Comparison of ENCODE assay signal across 15 mouse cellular contexts in genomic region chr9:16437805-16438204, GRCm38 (mm10).
DNase-seq lines count a peak whose midpoint lies in the region; ATAC-seq lines count a peak whose summit lies in the region.
"Had no signal": no experiment of that assay in that cellular context is flagged by ENCODE, and none has a peak within 500 bp of the region (broad histone marks: within the 10 kb centered on the region; RNA-seq: fewer than 3 reads in every experiment).

No protein-coding gene starts in this region.

- H3K27me3 ChIP-seq in hindbrain, embryonic 11.5 days (ENCODE audit: control insufficient read depth, insufficient read depth, low read length): no peaks in the 10 kb centered on the region
- no peaks in the 10 kb centered on the region for H3K27me3 ChIP-seq in midbrain, embryonic 15.5 days (replicated peaks)
- H3K27me3 ChIP-seq: embryonic facial prominence, embryonic 12.5 days; heart, embryonic 12.5 days; megakaryocyte, embryonic 14.5 days; Patski had no signal

- WGBS in hindbrain, embryonic 11.5 days: 6% methylated on average over 5 of the region's 5 CpGs
- 4% methylated on average over 5 of the region's 5 CpGs for WGBS in midbrain, embryonic 15.5 days

- H3K36me3 ChIP-seq in hindbrain, embryonic 11.5 days (ENCODE audit: control insufficient read depth, insufficient read depth, low read length): no peaks in the 10 kb centered on the region
- no peaks in the 10 kb centered on the region for H3K36me3 ChIP-seq in midbrain, embryonic 15.5 days (replicated peaks)
- H3K36me3 ChIP-seq: embryonic facial prominence, embryonic 12.5 days; heart, embryonic 12.5 days had no signal

- H3K4me1 ChIP-seq in hindbrain, embryonic 11.5 days (replicated peaks; ENCODE audit: control insufficient read depth, insufficient read depth, low read length): peaks cover 2% of the 10 kb centered on the region; the same call in 1 of the 2 replicates
- H3K4me1 ChIP-seq in midbrain, embryonic 15.5 days: peaks cover 62% of the 10 kb centered on the region
- H3K4me1 ChIP-seq: embryonic facial prominence, embryonic 12.5 days; megakaryocyte, embryonic 14.5 days had no signal

- no peak overlapping the region for H3K9ac ChIP-seq in hindbrain, embryonic 11.5 days (ENCODE audit: low read depth, low read length)
- no peak overlapping the region for H3K9ac ChIP-seq in midbrain, embryonic 15.5 days
- H3K9ac ChIP-seq: embryonic facial prominence, embryonic 12.5 days; heart, embryonic 12.5 days had no signal

- H3K4me2 ChIP-seq in hindbrain, embryonic 11.5 days (replicated peaks; ENCODE audit: low read depth, low read length): 0 out of 2 replicates have a peak overlapping the region, but pooled peaks have one; percentile 9
- H3K4me2 ChIP-seq in midbrain, embryonic 15.5 days: no peak overlapping the region; the same call in 1 of the 2 replicates
- H3K4me2 ChIP-seq: embryonic facial prominence, embryonic 12.5 days; heart, embryonic 12.5 days had no signal

- no peaks in the 10 kb centered on the region for H3K9me3 ChIP-seq in hindbrain, embryonic 11.5 days (ENCODE audit: control insufficient read depth, low read length)
- H3K9me3 ChIP-seq in midbrain, embryonic 15.5 days: no peaks in the 10 kb centered on the region
- H3K9me3 ChIP-seq: embryonic facial prominence, embryonic 12.5 days; heart, embryonic 12.5 days; megakaryocyte, embryonic 14.5 days had no signal

- no peak overlapping the region for H3K4me3 ChIP-seq in hindbrain, embryonic 11.5 days (ENCODE audit: low read depth, low read length)
- no peak overlapping the region for H3K4me3 ChIP-seq in midbrain, embryonic 15.5 days
- H3K4me3 ChIP-seq: embryonic facial prominence, embryonic 12.5 days; heart, embryonic 12.5 days; megakaryocyte, embryonic 14.5 days had no signal

- peak; percentile 54 for DNase-seq in R1 (ENCODE audit: low read depth, low spot score)
- DNase-seq in embryo, embryonic 9.5 days (ENCODE audit: extremely low spot score): peak; percentile 35
- DNase-seq in hindbrain, embryonic 11.5 days (ENCODE audit: low spot score): peak; percentile 81
- no peak for DNase-seq in gastrocnemius, postnatal 25 days
- no peak for DNase-seq in adrenal gland, postnatal 36 days
- DNase-seq in urinary bladder, postnatal 25 days (ENCODE audit: low spot score): no peak
- DNase-seq: adrenal gland, postnatal 10 days; kidney, postnatal 36 days had no signal

- peak overlapping the region; percentile 78 for H3K27ac ChIP-seq in hindbrain, embryonic 11.5 days (ENCODE audit: low read depth, low read length)
- H3K27ac ChIP-seq in midbrain, embryonic 15.5 days: peak overlapping the region; percentile 53
- H3K27ac ChIP-seq: embryonic facial prominence, embryonic 12.5 days had no signal

- ATAC-seq in hindbrain, embryonic 11.5 days (ENCODE audit: low FRiP score): peak; percentile 82
- peak; percentile 26 for ATAC-seq in midbrain, embryonic 15.5 days (replicated peaks)
- no peak for ATAC-seq in erythroblast, adult 5-6 weeks (replicated peaks; ENCODE audit: low FRiP score, poor library complexity, severe bottlenecking)
- ATAC-seq: inflammation-experienced regulatory T-cells, adult 6 months; Patski had no signal

Comparison
In these comparisons a context has a peak if more than half of its experiments do, and no peak if none do; other contexts are left out.
1. DNase-seq: peak in R1 (single experiment), embryo, embryonic 9.5 days (single experiment) and hindbrain, embryonic 11.5 days (single experiment); none in gastrocnemius, postnatal 25 days (single experiment), adrenal gland, postnatal 36 days (0 of 2) and urinary bladder, postnatal 25 days (single experiment).